Mouse (Mus musculus): ENCODE measurements at regions not wholly inside any gene's neighbourhood (a gene's known extent, or its start where the extent isn't known, plus 50 kb on each side); places are given as distances from the start of the nearest gene placed in this dataset.

DNA sequence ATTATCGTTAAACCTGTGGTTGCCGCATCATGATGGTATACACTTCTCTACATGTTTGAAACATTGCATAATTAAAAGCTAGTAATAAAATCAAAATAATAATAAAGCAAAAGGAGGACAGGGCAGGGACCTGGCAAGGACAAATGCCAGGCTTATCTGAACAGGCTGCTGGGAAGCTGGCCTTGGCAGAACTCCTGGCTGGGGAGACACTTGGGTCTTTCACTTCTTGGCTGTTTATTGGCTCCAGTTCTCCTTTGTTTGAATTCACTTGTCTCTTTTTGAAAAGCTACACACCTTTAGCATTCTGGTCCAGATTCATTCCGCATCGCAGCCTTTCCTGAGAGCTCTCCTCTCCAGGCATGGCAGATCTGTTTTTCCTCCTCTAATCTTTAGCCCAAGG, 91.6 kb upstream of the Nckap5 start:
- no peak for TF ChIP-seq CTCF (IDR thresholded peaks at IDR 0.05; ENCODE audit: low read depth, low read length)
- TF ChIP-seq POLR2A (IDR thresholded peaks at IDR 0.05; ENCODE audit: extremely low read depth, insufficient read depth, low read length): no peak

Measured in liver, adult 2 months (tissue).